Mouse (Mus musculus) embryonic facial prominence, embryonic 10.5 days (tissue): ENCODE results near the gene 9230104L09Rik. TPM values are rescaled to one million over a fixed set of nuclear protein-coding genes. Genes with fewer than 3 reads are reported as not detected.

ENCODE experiments used
- DNase-seq: peaks from one replicate; pipeline ENCODE4 v3.0.0-alpha.2; 2017; ENCODE audit warnings: low spot score
- H3K27ac ChIP-seq: fragments of 300-500 bp; sonication (generic); replicated peaks from 2 replicates; pipeline ENCODE4 v1.5.1; 2016; ENCODE audit warnings: mild to moderate bottlenecking
- H3K27me3 ChIP-seq: fragments of 300-500 bp; sonication (generic); replicated peaks from 2 replicates; pipeline ENCODE4 v1.6.1; 2016; ENCODE audit warnings: low read depth, mild to moderate bottlenecking; ENCODE audit not compliant: poor library complexity, severe bottlenecking
- H3K36me3 ChIP-seq: fragments of 300-500 bp; sonication (generic); replicated peaks from 2 replicates; pipeline ENCODE4 v1.6.1; 2016; ENCODE audit warnings: mild to moderate bottlenecking, moderate library complexity
- H3K4me1 ChIP-seq: fragments of 300-500 bp; sonication (generic); 2 replicates; pipeline ENCODE4 v1.6.1; 2016
- H3K4me3 ChIP-seq: fragments of 300-500 bp; sonication (generic); 2 replicates; pipeline ENCODE4 v1.5.1; 2016; ENCODE audit warnings: mild to moderate bottlenecking, moderate library complexity
- H3K9me3 ChIP-seq: fragments of 300-500 bp; sonication (generic); 2 replicates; pipeline ENCODE4 v1.6.1; 2016; ENCODE audit warnings: mild to moderate bottlenecking
- WGBS: fragments of 180-500 bp; shearing (Covaris S2); methylation state at CpG from one replicate; pipeline ENCODE4 v1.1.7; 2016; 5-methylcytosine and 5-hydroxymethylcytosine counted together
- polyA plus RNA-seq: library from polyadenylated mRNA; unstranded; fragments of >200 nt; fragmentation: Nextera tagmentation; extraction: Ambion mirVana; gene quantifications from 2 replicates; pipeline ENCODE4 v1.2.1, GENCODE M21; 2016

Gene 9230104L09Rik
- polyA plus RNA-seq, 1 experiment from 2014 or later, result not detected

DNA sequence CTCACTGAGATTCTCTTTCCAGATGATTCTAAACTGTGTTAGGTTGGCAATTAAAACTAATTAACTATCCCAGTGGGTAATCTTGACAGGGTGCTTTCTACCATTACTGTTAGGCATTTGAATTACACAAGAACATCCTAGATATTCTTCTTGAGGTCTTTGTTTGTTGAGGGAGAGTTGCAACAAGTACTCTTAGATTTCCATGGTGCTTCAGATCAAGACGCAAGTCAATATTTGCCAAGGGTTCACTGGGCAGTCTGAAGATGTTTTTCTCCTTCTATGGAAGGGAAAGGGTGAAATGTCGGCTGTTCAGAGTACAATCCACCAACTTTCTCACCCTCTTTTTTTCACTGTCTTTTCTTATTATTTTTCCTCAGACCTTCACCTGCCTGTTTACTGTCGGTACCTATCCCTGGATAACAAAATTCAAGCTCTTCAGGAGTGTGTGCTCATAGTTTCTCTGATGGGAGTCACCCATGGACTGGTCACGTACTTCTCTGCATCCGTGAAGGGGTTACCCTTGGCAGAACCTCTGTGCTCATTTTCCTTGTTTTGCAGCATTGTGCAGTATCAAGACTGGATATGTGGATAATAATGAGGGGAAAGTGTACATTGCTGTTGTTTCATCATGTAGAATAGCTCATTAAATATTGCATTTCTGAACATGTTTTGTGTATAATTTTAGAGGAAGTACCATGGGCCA lies 26.6 kb downstream of the 9230104L09Rik start:
- H3K36me3 ChIP-seq, result no peaks in the 10 kb centered on the region
- WGBS, result 87% methylated on average over 5 of the region's 5 CpGs
- no peaks in the 10 kb centered on the region for H3K9me3 ChIP-seq
- H3K27me3 ChIP-seq, result no peaks in the 10 kb centered on the region
- no peak overlapping the region for H3K27ac ChIP-seq
- no peaks in the 10 kb centered on the region for H3K4me1 ChIP-seq
- no peak overlapping the region for H3K4me3 ChIP-seq
- DNase-seq, result no peak

DNA sequence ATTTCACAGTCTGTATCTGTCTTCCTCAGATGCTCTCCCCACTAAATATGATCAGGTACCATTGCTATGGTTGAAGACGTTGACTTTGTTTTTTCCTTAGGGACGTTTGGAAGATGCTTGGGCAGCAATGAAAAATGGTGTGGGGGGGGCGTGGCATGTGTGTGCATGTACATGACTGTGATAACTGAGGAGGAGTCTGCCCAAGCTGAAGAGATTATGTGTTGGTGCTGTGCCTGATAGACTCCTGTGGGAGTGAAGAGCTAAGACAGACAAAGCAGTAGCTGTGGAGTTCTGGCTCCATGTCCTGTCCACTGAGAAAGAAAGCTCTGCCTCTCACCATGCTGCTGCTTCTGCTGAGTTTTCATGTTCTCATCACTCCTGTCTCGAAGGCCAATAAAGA lies 29.9 kb downstream of the 9230104L09Rik start, which contains the start of gene Cst9:
Gene Cst9, plus strand, starts transcription at position 236 of the 400 bp plus-strand sequence.
- Histone ChIP-seq H3K4me1 (no peaks in the 10 kb centered on the region), H3K9me3 (no peaks in the 10 kb centered on the region), H3K36me3 (no peaks in the 10 kb centered on the region), H3K4me3 (no peak within 1 kb of the TSS), H3K27ac (no peak within 1 kb of the TSS), H3K27me3 (no peaks in the 10 kb centered on the region)
- 84% methylated on average over 4 of the region's 4 CpGs for WGBS
- DNase-seq, result no peak

DNA sequence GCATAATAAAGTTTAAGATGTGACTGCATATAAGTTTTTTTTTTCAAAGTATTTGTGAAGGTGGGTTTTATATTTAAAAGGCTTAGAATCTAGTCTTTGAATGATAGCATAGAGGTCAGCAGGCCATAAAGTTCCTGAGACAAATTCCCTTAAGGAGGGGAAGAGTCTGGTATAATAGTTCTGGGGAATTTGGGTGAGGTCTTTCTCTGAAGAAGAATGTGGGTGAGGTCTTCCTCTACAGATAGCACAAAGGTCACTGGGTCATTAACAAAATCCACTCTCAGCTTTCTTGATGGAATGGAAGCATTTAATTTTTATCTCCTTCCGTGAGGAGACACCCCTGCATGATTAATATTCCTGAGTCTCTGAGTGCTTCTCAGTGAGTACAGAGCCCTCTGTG lies 38.9 kb downstream of the 9230104L09Rik start:
- Histone ChIP-seq H3K27ac (no peak overlapping the region), H3K36me3 (no peaks in the 10 kb centered on the region), H3K9me3 (no peaks in the 10 kb centered on the region), H3K4me1 (no peaks in the 10 kb centered on the region), H3K4me3 (no peak overlapping the region), H3K27me3 (no peaks in the 10 kb centered on the region)
- WGBS, result 71% methylated on average over 1 of the region's 1 CpGs
- DNase-seq, result no peak

DNA sequence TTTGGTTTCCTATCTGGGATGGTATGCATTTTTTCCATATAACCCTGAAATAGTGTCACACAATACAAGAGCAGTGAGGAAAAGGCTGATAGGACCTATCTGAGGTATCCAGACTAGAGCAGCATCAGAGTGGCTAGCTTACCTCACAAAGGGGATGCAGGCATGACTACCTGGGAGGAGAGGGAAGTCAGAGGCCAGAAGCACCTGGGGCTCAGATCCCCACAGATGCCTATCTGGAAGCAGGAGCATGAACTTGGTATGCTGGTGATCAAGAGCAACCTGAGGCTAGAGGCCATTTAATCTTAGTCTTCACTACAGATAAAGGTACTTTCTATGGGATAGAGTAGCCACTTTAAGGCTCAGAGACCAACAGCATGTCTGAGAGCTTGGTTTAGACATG lies 44.9 kb downstream of the 9230104L09Rik start, which contains the start of gene Cst13:
Gene Cst13, plus strand, starts transcription at position 173 of the 400 bp plus-strand sequence.
- no peaks in the 10 kb centered on the region for H3K4me1 ChIP-seq
- H3K9me3 ChIP-seq, result no peaks in the 10 kb centered on the region
- H3K27me3 ChIP-seq, result no peaks in the 10 kb centered on the region
- DNase-seq, result no peak
- no peaks in the 10 kb centered on the region for H3K36me3 ChIP-seq
- no peak within 1 kb of the TSS for H3K27ac ChIP-seq
- H3K4me3 ChIP-seq, result no peak within 1 kb of the TSS

DNA sequence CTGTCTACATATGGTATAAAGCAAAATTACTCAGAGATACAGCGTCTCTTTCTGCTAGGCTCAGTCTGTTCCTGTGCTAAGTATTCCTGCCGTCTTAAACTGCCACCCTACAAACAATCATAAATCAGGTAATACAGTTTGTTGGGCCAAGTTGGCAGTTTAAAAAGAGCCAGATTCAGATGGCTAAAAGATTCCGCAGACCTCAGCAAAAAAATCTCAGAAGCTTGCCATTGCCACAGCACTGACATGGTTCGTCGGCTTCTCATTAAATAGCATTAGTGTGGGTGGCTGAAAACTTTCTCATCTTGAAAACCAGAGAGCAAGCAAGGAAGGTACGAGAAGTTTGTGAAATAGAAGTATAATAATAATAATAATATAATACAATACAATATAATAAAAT lies 58.1 kb downstream of the 9230104L09Rik start:
- Histone ChIP-seq H3K27me3 (no peaks in the 10 kb centered on the region), H3K27ac (no peak overlapping the region), H3K4me1 (no peaks in the 10 kb centered on the region), H3K36me3 (no peaks in the 10 kb centered on the region), H3K4me3 (no peak overlapping the region), H3K9me3 (no peaks in the 10 kb centered on the region)
- DNase-seq, result no peak
- WGBS, result 81% methylated on average over 6 of the region's 6 CpGs

DNA sequence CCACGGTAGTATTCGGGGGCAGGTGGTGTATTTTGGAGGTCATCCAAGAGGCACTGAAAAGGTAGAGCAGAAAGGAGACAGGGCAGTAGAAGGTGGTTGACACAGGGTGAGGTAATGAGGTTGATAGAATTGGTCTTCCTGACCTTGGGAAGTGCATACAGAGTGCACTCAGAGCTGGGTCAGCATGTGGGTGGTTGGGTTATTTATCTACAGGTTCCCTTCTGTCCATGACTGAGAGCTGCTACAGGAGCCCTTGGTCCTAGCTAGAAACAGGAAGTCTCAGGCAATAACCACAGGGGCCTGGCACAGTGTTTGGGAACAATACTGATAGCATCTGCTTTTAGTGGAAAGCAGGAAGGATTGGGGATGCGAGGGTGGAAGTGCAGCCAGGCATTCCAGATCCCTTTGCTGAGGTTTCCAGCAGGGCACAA lies 63.3 kb downstream of the 9230104L09Rik start:
- no peak for DNase-seq
- Histone ChIP-seq H3K27me3 (no peaks in the 10 kb centered on the region), H3K4me3 (no peak overlapping the region), H3K36me3 (no peaks in the 10 kb centered on the region), H3K9me3 (no peaks in the 10 kb centered on the region), H3K27ac (no peak overlapping the region), H3K4me1 (no peaks in the 10 kb centered on the region)
- 68% methylated on average over 3 of the region's 3 CpGs for WGBS

DNA sequence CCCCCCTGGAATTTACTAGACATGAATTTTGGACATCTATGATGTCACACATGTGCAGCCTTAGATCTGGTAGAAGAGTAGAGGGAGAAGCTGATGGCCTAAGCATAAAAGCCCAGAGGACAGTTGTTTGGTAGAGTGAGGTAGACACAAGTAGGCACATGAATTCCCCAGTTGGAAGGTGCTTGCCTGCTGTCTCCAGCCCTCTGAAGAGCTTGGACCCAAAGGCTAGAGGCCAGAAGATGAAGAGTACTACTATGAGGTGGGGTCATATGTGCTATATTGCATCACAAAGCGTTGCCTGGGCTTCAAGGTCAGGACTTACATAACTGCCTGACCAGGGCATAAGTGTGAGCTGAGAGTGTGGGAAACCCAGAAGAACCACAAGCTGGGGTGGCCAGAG lies 66.4 kb downstream of the 9230104L09Rik start, which contains the start of gene Cst8:
Gene Cst8, plus strand, starts transcription at position 301 of the 400 bp plus-strand sequence.
- DNase-seq, result no peak
- 89% methylated on average over 1 of the region's 1 CpGs for WGBS
- Histone ChIP-seq H3K27ac (no peak within 1 kb of the TSS), H3K36me3 (no peaks in the 10 kb centered on the region), H3K4me3 (no peak within 1 kb of the TSS), H3K4me1 (no peaks in the 10 kb centered on the region), H3K27me3 (no peaks in the 10 kb centered on the region), H3K9me3 (no peaks in the 10 kb centered on the region)

Other genes starting within 250 kb of the 9230104L09Rik start
- 142 and 154 TPM in 2 replicates for gene Nxt1, start 192.4 kb downstream of the 9230104L09Rik start, polyA plus RNA-seq
- gene Gzf1, start 184.0 kb downstream of the 9230104L09Rik start, polyA plus RNA-seq, result 25.6 and 28.1 TPM in 2 replicates
- gene Napb, start 132.6 kb downstream of the 9230104L09Rik start, polyA plus RNA-seq, result 5.7 and 6.0 TPM in 2 replicates
- not detected in 2 replicates for gene Cstl1, start 114.7 kb downstream of the 9230104L09Rik start, polyA plus RNA-seq
- not detected in 2 replicates for gene Cst11, start 93.5 kb downstream of the 9230104L09Rik start, polyA plus RNA-seq
- not detected in 2 replicates for gene 8030411F24Rik, start 83.0 kb downstream of the 9230104L09Rik start, polyA plus RNA-seq
- gene Cst12, start 75.7 kb downstream of the 9230104L09Rik start, polyA plus RNA-seq, result not detected in 2 replicates
- not detected in 2 replicates for gene Cst8, start 66.3 kb downstream of the 9230104L09Rik start, polyA plus RNA-seq
- gene Cst13, start 45.0 kb downstream of the 9230104L09Rik start, polyA plus RNA-seq, result not detected in 2 replicates
- not detected in 2 replicates for gene Cst9, start 29.9 kb downstream of the 9230104L09Rik start, polyA plus RNA-seq
- 261 and 265 TPM in 2 replicates for gene Cst3, start 10.7 kb upstream of the 9230104L09Rik start, polyA plus RNA-seq
- gene Gm1330, start 138.2 kb upstream of the 9230104L09Rik start, polyA plus RNA-seq, result not detected in 2 replicates
- gene Gm10750, start 152.2 kb upstream of the 9230104L09Rik start, polyA plus RNA-seq, result not detected in 2 replicates